Mouse (Mus musculus) embryonic facial prominence, embryonic 15.5 days (tissue): ENCODE measurements around the gene Igfbpl1. TPM values are rescaled to one million over a fixed set of nuclear protein-coding genes. Genes with fewer than 3 reads are reported as not detected.

Experiments used
- ATAC-seq: fragments of 200-750 bp; cut with Nextera tagmentation; 2 replicates; pipeline ENCODE4 v1.8.0; 2017; ENCODE audit warnings: low read depth, moderate TSS enrichment; ENCODE audit not compliant: insufficient number of reproducible peaks, low FRiP score, low TSS enrichment
- H3K27ac ChIP-seq: fragments of 300-500 bp; sonication (generic); replicated peaks from 2 replicates; pipeline ENCODE4 v1.5.1; 2015; ENCODE audit warnings: mild to moderate bottlenecking, inconsistent platforms
- H3K27me3 ChIP-seq: fragments of 300-500 bp; sonication (generic); 2 replicates; pipeline ENCODE4 v1.6.1; 2015; ENCODE audit warnings: inconsistent platforms
- H3K36me3 ChIP-seq: fragments of 300-500 bp; sonication (generic); 2 replicates; pipeline ENCODE4 v1.6.1; 2015; ENCODE audit warnings: mild to moderate bottlenecking, inconsistent platforms
- H3K4me1 ChIP-seq: fragments of 300-500 bp; sonication (generic); 2 replicates; pipeline ENCODE4 v1.6.1; 2015; ENCODE audit warnings: inconsistent platforms
- H3K4me2 ChIP-seq: fragments of 300-500 bp; sonication (generic); replicated peaks from 2 replicates; pipeline ENCODE4 v1.6.1; 2015; ENCODE audit warnings: mild to moderate bottlenecking, inconsistent platforms
- H3K4me3 ChIP-seq: fragments of 300-500 bp; sonication (generic); replicated peaks from 2 replicates; pipeline ENCODE4 v1.5.1; 2015; ENCODE audit warnings: mild to moderate bottlenecking, inconsistent platforms
- H3K9ac ChIP-seq: fragments of 300-500 bp; sonication (generic); 2 replicates; pipeline ENCODE4 v1.6.1; 2015; ENCODE audit warnings: inconsistent platforms
- H3K9me3 ChIP-seq: fragments of 300-500 bp; sonication (generic); replicated peaks from 2 replicates; pipeline ENCODE4 v1.6.1; 2016; ENCODE audit warnings: inconsistent platforms
- WGBS: fragments of 180-500 bp; shearing (Covaris S2); methylation state at CpG from one replicate; pipeline ENCODE4 v1.1.7; 2015; 5-methylcytosine and 5-hydroxymethylcytosine counted together
- polyA plus RNA-seq: library from polyadenylated mRNA; unstranded; fragments of >200 nt; fragmentation: Nextera tagmentation; extraction: Ambion mirVana; gene quantifications from 2 replicates; pipeline ENCODE4 v1.2.1, GENCODE M21; 2015

The Igfbpl1 gene
- polyA plus RNA-seq, 1 experiment from 2014 or later: 0.80 TPM

- 8% methylated on average over 12 of the region's 12 CpGs for WGBS
- Histone ChIP-seq H3K4me3 (peak overlapping the region; percentile 11; the same call in 1 of the 2 replicates), H3K27me3 (peaks cover 6% of the 10 kb centered on the region; the same call in 1 of the 2 replicates), H3K4me2 (peak overlapping the region; percentile 40), H3K4me1 (peaks cover 8% of the 10 kb centered on the region; the same call in 1 of the 2 replicates), H3K9ac (no peak overlapping the region), H3K27ac (no peak overlapping the region), H3K36me3 (no peaks in the 10 kb centered on the region), H3K9me3 (no peaks in the 10 kb centered on the region)
- ATAC-seq: 0 out of 2 replicates have a peak, but pooled peaks have one; percentile 35
Measured at GRCm38 (mm10) chr4:45795191-45795811, 31.4 kb downstream of the Igfbpl1 start.

DNA sequence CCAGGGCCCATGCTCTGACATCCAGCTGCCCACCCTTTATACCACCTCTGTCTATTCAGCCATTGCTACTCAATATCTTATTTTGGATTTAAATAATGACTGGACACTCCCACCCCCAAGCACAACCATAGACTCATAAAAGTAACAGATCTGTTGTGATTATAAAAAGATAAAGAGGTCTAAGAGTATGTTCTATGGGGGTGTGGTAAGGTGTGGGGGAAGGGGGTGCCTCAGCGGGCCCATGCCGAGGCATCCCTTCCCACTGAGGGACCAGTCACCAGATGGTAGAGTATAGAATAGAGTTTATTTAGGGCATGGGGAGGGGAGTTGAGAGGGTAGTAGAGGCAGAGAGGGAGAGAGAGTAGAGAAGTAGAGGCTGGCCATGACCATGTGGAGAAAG, 36.7 kb downstream of the Igfbpl1 start:
- no peak for ATAC-seq
- no peaks in the 10 kb centered on the region for H3K9me3 ChIP-seq

DNA sequence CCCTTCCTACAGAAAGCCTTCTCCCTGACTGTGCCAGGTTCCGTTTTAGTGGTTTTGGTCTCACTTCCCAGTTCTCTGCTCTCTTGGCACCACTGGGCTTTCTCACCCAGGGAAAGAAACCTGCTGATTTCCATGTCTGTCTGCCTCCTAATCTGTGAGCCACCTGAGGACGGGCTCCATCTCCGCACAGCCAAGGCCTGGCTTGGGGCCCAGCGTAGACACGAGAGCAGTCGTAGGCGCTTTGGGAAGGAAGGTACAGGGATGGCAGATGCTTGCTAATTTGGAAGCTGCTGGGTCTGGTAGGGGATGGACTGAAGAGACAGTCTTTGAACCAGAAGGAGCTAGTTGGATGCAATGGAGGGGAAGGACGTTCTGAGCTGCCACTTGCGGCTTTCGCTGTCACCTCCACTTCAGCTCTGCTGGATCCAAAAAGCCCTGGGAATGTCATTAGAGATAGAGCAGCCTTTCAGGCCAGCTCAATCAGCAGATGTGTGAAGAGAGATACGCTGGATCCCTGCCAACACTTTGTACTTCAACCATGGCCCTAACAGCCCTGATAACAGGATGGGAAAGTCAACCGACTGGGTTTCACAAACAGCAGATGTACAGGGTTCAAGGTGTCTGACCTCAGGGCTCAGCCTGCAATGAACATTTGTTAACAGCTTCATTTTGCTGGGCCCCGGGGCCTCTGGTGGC, 37.3 kb downstream of the Igfbpl1 start:
- Histone ChIP-seq H3K27me3 (no peaks in the 10 kb centered on the region), H3K4me3 (no peak overlapping the region), H3K9ac (no peak overlapping the region), H3K4me1 (no peaks in the 10 kb centered on the region), H3K27ac (no peak overlapping the region), H3K36me3 (no peaks in the 10 kb centered on the region), H3K4me2 (no peak overlapping the region), H3K9me3 (no peaks in the 10 kb centered on the region)
- WGBS: 72% methylated on average over 13 of the region's 13 CpGs
- ATAC-seq: no peak

More for the DNA sequence above, 36.7 kb downstream of the Igfbpl1 start:
- WGBS: 95% methylated on average over 2 of the region's 2 CpGs
- no peak overlapping the region for H3K27ac ChIP-seq
- H3K9ac ChIP-seq: no peak overlapping the region
- no peak overlapping the region for H3K4me3 ChIP-seq
- H3K4me2 ChIP-seq: no peak overlapping the region
- no peaks in the 10 kb centered on the region for H3K27me3 ChIP-seq
- no peaks in the 10 kb centered on the region for H3K36me3 ChIP-seq
- H3K4me1 ChIP-seq: no peaks in the 10 kb centered on the region

- Histone ChIP-seq H3K27ac (no peak overlapping the region), H3K9ac (no peak overlapping the region), H3K4me1 (no peaks in the 10 kb centered on the region), H3K4me3 (no peak overlapping the region), H3K36me3 (no peaks in the 10 kb centered on the region), H3K9me3 (no peaks in the 10 kb centered on the region), H3K27me3 (no peaks in the 10 kb centered on the region), H3K4me2 (no peak overlapping the region)
- WGBS: 77% methylated on average over 13 of the region's 13 CpGs
- no peak for ATAC-seq
Measured at GRCm38 (mm10) chr4:45788446-45789081, 38.2 kb downstream of the Igfbpl1 start.

- Histone ChIP-seq H3K9me3 (no peaks in the 10 kb centered on the region), H3K4me2 (no peak overlapping the region), H3K27me3 (no peaks in the 10 kb centered on the region), H3K9ac (no peak overlapping the region), H3K36me3 (no peaks in the 10 kb centered on the region), H3K4me1 (no peaks in the 10 kb centered on the region), H3K27ac (no peak overlapping the region), H3K4me3 (no peak overlapping the region)
- ATAC-seq: no peak
- WGBS: 44% methylated on average over 4 of the region's 4 CpGs
Measured at GRCm38 (mm10) chr4:45786674-45787073, 40.0 kb downstream of the Igfbpl1 start.

DNA sequence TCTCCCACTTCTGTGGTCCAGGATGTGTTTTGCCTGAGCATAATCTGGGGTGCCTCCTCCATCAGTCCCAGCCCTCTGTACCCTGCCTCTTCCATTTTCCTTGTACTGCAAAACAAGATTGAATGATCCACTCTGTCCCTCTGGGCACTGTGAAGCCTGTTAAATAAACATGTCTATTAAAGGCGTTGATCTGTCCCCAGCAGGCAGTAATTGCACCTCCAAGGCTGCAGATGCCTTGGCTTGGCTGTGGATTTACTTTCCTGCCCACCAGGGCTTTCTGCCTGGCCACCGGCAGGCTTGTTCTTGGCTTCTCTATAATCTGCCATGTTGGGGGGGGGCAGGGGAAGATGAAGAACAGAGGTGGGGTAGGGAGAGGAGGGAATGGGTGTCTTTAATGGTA, 40.8 kb downstream of the Igfbpl1 start:
- no peak overlapping the region for H3K9ac ChIP-seq
- H3K4me2 ChIP-seq: no peak overlapping the region
- no peak overlapping the region for H3K27ac ChIP-seq
- no peaks in the 10 kb centered on the region for H3K27me3 ChIP-seq
- H3K4me3 ChIP-seq: no peak overlapping the region
- WGBS: 27% methylated on average over 2 of the region's 2 CpGs
- ATAC-seq: no peak
- no peaks in the 10 kb centered on the region for H3K4me1 ChIP-seq
- H3K36me3 ChIP-seq: no peaks in the 10 kb centered on the region
- no peaks in the 10 kb centered on the region for H3K9me3 ChIP-seq

DNA sequence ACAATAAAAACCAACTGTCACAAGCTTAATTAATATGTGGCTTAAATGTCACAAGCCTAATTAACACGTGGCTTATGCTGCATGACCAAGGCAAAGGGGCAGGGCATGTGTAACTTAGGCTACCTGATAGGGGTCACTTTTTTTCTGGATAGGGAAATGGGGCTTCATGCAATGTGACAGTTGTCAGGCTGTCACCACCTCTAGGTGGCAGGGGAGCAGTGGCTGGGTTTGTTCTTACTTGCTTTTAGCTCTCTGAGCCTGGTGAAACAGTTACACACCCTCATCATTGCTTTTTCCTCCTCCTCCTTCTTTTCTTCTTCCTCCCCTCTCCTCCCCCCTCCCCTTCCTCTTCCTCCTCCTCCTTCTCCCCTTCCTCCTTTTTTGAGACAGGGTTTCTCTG, 43.1 kb downstream of the Igfbpl1 start:
- Histone ChIP-seq H3K4me2 (no peak overlapping the region), H3K4me1 (no peaks in the 10 kb centered on the region), H3K9ac (no peak overlapping the region), H3K27ac (no peak overlapping the region), H3K9me3 (no peaks in the 10 kb centered on the region), H3K4me3 (no peak overlapping the region), H3K27me3 (no peaks in the 10 kb centered on the region), H3K36me3 (no peaks in the 10 kb centered on the region)
- no peak for ATAC-seq
- 56% methylated on average over 1 of the region's 1 CpGs for whole genome bisulfite sequencing

- H3K36me3 ChIP-seq: no peaks in the 10 kb centered on the region
- WGBS: 3% methylated on average over 5 of the region's 5 CpGs
- H3K27ac ChIP-seq: no peak overlapping the region
- H3K27me3 ChIP-seq: peaks cover 42% of the 10 kb centered on the region
- H3K4me1 ChIP-seq: peaks cover 31% of the 10 kb centered on the region
- no peak overlapping the region for H3K4me2 ChIP-seq
- H3K9me3 ChIP-seq: no peaks in the 10 kb centered on the region
- no peak overlapping the region for H3K9ac ChIP-seq
- no peak overlapping the region for H3K4me3 ChIP-seq
- no peak for ATAC-seq
Measured at GRCm38 (mm10) chr4:45771619-45772018, 55.1 kb downstream of the Igfbpl1 start.

- Histone ChIP-seq H3K4me2 (no peak overlapping the region), H3K9me3 (no peaks in the 10 kb centered on the region), H3K27me3 (peaks cover 46% of the 10 kb centered on the region), H3K4me1 (peaks cover 35% of the 10 kb centered on the region), H3K27ac (no peak overlapping the region), H3K9ac (no peak overlapping the region), H3K36me3 (no peaks in the 10 kb centered on the region), H3K4me3 (no peak overlapping the region)
- no peak for ATAC-seq
- 21% methylated on average over 8 of the region's 8 CpGs for WGBS
Measured at GRCm38 (mm10) chr4:45771173-45771572, 55.5 kb downstream of the Igfbpl1 start.

DNA sequence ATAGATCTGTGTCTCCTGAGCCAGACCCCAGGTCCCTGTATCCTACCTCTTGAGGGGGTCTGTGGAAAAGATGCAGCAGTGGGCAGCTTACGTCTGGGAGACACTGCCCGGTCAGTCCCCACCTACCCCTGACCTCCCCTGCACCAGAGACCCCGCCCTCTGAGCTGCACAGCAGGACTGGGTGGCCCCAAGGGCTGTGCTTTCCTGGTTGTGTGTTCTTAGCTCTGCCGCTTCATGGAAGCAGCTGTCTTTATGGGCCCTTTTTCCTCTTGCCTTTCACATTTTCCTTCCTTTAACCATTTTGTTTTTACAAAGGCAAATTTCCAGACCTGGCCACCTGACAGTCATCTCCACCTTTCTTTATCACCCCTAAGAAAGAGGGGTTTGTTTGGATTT, 56.1 kb downstream of the Igfbpl1 start:
- H3K4me1 ChIP-seq: peaks cover 40% of the 10 kb centered on the region
- no peak overlapping the region for H3K27ac ChIP-seq
- no peaks in the 10 kb centered on the region for H3K9me3 ChIP-seq
- ATAC-seq: no peak
- 35% methylated on average over 4 of the region's 4 CpGs for WGBS
- no peak overlapping the region for H3K4me3 ChIP-seq
- H3K36me3 ChIP-seq: no peaks in the 10 kb centered on the region
- no peak overlapping the region for H3K4me2 ChIP-seq
- no peak overlapping the region for H3K9ac ChIP-seq
- peaks cover 47% of the 10 kb centered on the region for H3K27me3 ChIP-seq

DNA sequence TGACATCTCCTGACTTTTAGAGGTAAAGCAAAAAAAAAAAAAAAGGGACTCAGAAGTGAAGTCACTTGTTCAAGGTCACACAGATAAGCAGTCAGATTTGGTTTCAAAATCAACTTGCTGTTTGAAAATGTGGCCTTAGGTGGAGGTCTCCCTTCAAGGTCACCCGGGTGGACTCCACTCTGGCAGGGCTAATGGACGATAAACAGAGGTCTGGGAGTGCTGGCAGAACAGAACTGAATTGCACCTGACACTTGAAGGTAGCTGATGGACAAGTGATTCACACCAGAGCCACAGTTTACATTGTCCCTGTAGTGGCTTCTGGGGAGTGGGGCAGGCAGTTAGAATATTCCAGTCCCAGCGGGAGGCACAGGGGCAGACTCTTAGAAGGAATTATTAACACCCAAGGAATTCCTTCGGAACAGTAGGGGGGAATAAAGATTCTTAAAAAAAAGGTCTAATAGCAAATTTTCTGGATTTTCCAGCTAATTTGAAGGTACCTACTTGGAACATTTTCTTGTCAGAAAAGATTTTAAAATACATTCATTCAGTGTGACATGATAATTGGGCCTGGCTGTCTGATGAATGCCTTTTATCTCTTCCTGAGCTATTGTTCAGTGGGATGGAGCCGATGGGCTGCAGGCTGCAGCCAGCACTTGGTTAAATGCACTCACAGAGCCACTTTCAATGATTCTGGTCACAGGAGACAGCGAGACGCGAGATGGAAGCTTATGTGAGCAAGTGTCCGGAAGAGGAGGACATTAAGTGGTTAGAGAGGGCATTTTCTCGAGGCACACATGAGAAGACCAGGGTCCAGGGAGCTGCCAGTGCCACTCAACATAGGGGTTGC, 56.7 kb downstream of the Igfbpl1 start:
- 28% methylated on average over 10 of the region's 10 CpGs for WGBS
- Histone ChIP-seq H3K4me3 (no peak overlapping the region), H3K27me3 (peaks cover 53% of the 10 kb centered on the region)

More for the DNA sequence above, 56.7 kb downstream of the Igfbpl1 start:
- Histone ChIP-seq H3K36me3 (no peaks in the 10 kb centered on the region), H3K4me1 (peaks cover 47% of the 10 kb centered on the region), H3K9me3 (no peaks in the 10 kb centered on the region), H3K9ac (no peak overlapping the region), H3K27ac (no peak overlapping the region), H3K4me2 (no peak overlapping the region)
- no peak for ATAC-seq
